Mouse (Mus musculus): ENCODE measurements around the gene Qk.

Qk gene

DNA sequence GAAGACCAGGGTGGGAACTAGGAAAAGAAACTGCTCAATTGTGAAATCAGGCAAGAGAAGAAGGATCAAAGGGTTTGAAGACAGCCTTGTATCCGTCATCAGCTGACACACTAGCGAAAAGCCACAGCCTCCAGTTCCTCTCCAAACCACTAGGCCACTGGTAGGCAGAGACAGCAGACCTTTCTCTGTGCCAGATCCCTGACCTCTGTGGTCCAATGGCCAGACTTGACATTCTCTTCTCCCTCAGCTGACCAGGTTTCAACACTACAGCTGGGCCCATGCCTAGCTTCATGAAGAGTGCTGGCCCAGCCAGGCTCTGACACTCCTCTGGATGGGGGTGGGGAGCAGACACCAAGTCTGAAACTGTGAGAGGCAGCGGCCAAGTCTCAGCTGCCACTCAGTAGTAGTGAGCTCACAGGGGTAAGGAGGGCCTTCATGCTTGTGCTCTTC is 7.0 kb upstream of the Qk start:
- no peak for DNase-seq (ENCODE audit: extremely low spot score)

DNA sequence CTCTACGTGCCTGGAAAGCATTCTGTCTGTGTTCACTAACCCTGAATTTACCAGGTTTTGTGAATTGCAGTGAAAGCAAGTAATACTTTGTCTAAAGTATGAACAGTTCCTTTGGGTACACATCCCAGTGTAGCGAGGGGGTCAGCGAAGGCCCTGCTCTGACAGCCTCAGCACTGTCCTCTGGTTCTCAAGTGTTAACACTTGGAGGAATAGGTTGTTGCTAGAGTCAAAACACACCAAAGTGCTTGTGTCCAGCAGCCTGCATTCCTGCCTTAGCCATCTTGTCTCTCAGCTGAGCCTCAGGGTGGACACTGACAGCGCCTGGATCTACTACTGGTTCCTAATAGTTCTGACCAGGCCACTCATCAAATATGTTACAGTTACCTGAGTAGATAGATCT is 6.3 kb upstream of the Qk start:
- no peak for DNase-seq (ENCODE audit: extremely low spot score)

DNA sequence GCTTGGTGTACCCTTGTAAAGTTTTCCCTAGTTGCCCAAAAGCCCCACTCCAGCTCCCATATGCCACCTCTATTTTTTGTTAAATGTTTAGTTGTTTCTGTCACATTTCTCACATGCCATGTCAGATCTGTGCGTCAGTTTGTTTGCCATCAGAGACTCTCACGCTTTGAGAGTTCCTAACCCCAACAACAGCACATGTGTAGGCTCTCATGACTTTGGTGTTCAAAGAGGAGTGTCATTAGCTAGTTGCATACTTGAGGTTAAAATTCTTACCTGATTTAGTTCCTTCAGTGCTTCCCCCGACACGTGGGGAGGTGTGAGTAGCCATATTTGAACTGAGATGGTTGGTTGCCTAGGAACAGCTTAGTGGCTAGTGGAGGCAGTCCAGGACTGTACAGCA is 2.1 kb upstream of the Qk start:
- no peak for DNase-seq (ENCODE audit: extremely low spot score)

DNA sequence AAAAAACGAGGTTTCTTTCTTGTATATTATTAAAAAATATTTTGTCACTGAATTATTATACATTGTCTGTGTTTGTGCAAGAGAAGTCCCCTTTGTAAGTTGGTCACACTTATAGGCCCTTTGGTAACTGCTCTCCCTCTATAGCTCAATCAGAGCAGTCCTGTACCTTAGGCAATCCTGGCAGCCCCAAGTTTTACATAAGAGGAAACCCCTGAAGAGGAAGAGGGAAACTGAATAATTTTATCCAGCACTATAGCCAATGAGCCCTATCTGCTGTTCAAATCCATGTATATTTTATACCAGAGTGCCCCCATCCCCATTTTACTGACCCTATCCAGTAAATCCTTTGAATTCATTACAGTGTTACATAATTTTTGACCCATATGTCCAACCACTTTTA is 1.4 kb upstream of the Qk start:
- no peak for DNase-seq (ENCODE audit: extremely low spot score)

DNA sequence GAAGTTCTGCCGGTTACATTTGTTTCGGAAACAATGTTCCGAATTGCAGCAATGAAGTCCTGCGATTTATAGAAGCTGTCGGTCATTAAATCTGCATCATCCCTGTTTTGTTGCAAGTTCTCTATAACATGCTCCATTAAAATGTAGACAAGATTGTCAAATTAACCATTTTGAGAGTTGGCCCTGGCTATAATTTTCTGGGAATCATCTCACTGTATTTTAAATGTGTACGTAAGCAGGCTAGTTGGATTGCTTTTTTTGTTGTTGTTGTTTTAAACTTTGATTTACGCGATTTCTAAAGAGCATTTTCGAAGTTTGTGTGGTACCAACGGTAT is 769 bp upstream of the Qk start:
- DNase-seq (ENCODE audit: extremely low spot score), result no peak

DNA sequence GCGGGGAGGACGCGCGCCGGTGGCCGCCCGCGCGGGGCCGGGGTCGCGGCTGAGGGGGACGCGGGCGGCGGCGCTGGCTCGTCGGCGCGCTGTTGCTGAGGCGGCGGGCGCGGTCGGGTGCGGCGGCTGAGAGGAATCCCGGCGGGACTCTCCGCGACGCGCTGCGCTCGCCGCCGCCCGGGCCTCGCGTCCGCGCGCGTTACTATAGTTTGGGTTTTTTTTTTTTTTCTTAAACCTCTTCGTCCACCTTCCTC is 296 bp downstream of the Qk start:
- peak; percentile 36 for DNase-seq (ENCODE audit: extremely low spot score)

DNA sequence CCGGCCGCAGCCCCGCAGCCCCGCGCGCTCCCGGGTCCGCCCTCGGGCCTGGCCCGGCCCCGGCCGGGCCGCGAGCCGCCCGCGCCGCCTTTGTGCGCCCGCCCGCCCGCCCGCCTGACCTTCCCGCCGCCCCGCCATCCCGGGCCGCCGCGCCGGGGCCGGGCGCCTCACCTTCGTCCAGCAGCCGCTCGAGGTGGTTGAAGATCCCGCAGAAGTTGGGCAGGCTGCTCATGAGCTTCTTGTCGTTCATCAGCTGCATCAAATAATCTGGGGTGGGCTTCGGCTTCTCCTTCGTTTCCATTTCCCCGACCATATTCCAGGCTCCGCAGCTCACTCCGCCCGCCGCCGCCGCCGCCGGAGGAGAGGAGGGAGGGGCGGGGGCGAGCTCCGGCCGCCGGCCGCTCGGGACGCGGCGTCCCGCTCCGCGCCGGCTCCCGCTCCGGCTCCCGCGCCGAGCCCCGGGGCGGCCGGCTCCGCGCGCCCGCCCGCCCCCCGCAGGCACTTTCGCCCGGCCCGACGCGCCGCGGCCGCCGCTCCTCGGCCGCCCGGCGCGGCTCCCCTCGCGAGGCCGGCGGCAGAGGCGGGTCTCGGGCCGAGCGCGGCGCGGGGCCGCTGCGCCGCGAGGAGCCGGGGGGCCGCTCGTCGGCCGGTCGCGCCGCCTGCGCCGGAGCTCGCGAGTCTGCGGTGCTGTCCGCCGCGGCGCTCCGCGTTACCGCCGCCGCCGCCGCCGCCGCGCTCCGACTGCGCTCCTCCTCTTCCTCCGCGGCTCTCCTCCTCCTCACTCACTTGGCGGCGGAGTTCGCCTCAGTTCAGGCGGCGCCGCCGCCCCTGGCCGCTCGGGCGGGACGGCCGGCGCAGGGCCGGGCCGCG is 858 bp downstream of the Qk start:
- peak; percentile 53 for DNase-seq (ENCODE audit: extremely low spot score)

DNA sequence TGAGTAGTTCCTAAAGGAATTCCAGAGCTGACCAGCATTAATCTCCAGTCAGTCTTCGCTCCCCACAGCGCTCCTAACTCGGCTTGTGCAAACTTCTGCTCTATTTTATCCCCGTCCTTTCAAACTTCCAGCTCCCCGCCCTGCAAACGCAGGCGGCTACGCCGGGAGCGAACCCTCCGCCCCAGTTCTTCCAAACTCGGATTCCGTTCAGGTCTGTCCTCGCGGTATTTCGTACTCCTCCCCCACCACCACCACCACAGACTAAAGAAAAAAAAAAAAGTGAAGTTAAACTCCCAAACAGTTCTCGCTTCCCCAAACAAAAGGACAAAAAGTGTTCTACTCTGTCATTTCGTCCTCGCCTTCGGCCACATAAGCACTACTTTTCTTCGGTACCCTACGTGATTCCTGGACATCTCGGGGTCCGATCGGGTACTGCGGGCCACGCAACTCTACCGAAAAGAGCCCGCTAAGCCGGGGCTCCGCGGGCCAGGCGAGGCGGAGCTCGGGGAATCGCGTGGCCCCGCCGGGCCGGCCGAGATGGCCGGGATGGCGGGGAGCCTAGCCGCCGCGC is 1.6 kb downstream of the Qk start:
- peak; percentile 69 for DNase-seq (ENCODE audit: extremely low spot score)

DNA sequence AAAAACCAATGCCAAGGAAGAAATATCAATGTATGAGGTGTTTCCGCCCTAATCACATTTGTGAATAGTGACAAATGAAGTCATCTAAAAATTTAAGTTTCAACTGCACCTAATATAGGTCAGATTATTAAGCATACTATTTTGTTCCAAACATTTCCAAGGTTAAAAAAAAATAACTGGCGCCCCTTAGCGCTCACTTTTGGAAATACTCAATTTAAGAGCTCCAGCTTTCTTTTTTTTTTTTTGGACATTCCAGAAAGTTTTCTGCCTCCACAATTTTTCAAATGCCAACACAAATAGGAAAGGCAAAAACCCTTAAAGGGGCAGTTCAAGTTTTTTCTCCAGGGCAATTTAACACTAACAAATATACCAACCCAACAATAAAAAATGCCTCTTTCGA is 2.5 kb downstream of the Qk start:
- DNase-seq (ENCODE audit: extremely low spot score), result peak; percentile 66

DNA sequence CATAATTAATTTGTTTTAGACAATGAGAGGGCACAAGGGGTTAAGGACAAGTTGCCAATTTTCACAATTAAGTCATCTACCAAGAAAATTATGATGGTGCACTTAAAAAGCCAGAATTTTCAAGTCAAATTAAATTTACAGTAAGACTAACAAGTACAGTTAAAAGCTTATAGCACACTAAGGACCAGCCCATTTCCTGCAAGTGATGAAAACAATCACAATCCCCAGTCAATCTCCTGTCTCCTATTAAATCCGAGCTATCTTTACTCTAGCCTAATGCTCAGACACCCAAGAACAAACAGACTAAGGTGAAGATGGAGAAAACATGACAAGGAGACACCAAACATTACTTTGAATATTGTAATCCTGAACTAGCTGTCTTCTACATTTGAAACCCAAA is 3.2 kb downstream of the Qk start:
- no peak for DNase-seq (ENCODE audit: extremely low spot score)

DNA sequence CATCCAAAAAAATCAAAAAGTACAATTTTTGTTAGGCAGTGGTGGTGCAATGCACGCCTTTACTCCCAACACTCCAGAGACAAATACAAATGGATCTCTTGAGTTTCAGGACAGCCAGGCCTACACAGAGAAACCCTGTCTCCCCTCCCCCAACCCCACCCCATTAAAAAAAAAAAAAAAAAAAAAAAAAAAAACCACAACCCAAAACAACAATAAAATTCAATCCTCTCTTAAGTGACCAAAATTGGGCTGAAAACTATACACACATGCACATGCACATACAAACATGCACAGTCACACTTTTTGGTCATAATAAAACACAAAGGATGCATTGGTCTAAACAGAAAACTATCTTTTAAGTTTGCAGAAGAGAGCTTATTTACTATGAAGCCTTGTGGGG is 9.6 kb downstream of the Qk start:
- no peak for DNase-seq (ENCODE audit: extremely low spot score)

DNA sequence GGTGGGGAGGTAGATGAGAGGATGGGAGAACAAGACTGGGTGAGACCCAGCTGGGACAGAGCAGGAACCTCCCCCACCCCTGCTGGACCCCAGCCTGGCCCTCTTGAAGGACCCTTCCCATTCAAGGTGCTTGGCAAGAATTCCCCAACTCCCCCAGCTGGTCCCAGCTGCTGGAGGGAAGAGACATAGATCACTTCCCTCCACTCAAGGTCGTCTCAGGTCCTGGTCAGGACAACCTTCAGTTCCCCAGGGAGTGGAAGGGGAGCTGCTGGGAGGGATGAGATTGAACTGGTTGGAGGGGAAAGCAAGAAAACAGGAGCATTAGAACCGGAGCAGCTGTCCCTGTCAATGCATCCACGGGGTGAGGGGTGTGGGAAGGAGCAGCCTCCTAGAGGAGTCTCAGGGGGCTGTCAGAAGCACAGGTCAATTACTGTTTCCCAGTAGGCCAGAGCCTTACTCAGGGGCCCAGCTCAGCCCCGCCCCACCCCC is 10.5 kb downstream of the Qk start:
- DNase-seq (ENCODE audit: extremely low spot score), result no peak

DNA sequence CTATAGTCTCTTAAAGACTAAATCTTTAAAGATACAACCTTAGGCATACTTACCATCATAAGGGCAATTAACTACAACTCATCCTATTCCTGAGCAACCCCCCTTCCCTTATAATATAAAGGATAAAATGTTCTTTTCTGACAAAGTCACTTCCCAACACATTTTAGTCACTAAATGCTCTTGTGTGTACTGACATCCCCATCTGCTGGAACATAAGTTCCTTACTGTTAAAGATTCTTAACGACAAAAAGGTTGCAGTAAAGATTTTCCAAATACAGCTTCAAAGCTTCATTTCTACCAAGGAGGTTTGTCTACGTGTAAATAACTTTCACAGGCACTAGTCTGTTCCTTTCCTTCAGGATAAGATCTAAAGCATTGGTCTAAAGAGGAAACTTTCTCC is 13.2 kb downstream of the Qk start:
- DNase-seq (ENCODE audit: extremely low spot score), result no peak

DNA sequence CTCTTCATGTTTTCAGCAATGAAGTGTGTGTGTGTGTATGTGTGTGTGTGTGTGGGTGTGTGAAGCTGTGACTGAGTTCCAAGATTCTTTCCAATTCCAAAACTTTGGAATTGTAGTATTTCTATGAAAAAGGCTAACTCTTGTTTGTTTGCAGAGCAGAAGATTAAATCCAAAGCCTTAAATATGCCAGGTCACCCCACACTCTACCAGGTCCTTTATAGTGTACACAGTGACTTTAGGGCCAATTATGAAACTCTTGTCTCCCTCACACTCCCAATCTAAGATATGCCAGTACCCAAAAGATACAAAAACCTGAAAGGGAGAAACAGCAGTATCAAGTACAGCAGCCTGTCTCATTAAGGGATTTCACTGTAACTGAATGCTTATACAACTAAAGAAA is 15.7 kb downstream of the Qk start:
- DNase-seq (ENCODE audit: extremely low spot score), result no peak

DNA sequence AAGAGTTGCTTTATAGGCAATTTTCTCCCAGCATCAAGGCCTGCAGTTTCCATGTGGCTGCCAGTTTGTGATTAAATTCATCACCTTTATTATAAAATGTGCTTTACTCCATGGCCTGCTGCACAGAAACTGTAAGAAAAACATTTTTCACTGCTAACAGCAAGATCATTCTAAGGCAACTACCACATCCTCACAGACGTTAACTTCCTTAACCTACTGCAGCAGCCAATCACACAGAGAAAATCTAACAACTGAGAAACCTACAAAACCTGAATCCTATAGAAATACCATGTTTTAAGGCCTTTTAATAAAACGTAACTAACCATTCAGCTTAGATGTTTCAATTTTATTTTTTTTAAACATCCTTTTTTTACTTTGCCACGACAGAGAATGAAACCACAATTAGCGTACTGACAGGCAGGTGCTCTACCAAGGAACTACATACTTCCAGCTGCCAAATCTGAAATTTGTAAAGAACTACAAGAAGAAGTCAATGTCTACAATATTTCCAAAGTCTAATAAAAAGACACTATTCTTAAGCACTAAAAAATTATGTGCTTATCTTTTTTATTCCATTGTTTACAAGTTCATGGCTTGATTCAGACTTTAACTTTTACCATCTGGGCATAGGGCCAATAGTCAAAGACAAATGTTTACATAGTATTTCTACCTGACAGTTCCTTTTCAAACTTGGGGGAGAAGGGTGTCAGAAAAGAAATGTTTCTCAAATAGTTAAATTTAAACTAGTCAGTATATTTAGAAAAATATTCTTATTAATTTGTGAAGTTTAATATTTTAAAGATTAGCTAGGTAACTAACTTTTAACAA is 18.5 kb downstream of the Qk start:
- DNase-seq (ENCODE audit: extremely low spot score), result no peak

DNA sequence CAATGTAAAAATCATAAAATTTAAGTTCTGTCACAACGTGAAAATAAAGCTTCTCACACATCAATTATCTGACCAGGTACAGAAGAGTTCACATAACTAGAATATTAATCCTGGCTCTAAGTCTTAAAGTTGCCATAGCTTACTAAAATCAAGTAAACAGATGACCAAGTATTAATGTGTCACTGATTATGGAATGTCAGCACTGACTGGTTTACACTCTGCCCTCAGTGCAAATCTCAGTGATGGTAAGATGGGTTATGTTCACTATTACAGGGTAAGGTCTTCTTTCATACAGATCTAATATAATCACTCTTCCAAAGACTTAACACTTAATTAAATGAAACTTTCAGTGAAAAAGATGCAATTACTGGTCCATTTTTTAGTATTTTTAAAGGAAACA is 20.3 kb downstream of the Qk start:
- no peak for DNase-seq (ENCODE audit: extremely low spot score)

DNA sequence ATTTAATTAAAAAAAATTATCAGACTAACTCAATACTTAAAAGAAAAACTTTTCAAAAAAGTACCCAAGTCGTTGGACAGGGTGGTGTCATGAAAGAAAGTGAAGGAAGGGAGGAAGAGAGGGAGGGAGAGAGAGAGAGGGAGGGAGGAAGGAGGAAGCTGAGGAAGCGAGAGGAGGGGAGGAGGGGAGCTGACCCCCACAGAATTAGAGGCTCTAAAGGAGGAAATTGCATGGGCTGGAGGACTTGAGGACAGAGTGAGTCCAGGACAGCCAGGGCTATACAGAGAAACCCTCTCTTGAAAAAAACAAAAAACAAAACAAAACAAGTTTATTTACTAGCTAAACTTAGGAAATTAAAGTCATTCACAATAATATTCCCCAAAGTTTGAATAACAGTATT is 27.1 kb downstream of the Qk start:
- no peak for DNase-seq (ENCODE audit: extremely low spot score)

DNA sequence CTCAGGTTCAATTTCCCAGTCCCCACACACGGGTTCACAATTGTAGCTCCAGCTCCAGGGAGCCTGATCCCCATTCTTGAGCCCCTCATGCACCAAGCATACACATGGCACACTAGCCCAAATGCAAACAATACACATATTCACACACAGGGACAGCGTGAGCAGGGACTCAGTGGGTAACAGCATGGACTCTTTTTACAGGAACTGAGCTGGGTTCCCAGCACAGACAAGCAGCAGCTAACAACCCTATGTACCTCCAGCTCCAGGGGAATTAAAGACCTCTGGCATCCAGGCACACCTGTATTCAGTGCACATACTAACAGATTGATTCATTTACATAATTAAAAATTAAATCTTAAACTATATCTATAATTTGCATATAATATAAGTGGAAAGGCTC is 34.9 kb downstream of the Qk start:
- no peak for DNase-seq (ENCODE audit: extremely low spot score)

DNA sequence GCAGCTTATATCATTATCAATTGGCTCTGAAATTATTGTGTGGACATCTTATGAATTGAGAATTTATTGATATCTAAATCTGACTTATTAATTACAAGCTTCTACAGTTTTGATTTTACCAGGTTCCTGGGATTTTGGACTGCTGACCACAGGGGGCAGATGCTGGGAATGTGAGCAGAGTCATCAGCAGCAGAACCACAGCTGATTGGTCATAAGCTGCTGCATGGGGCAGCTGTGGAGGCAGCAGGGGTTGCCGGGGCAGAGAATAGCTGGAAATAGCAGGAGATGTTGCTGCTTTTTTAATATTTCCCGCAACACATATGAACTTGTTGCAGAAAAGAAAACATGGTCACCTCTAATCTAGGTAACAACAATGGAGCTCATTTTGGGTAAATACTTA is 40.1 kb downstream of the Qk start:
- DNase-seq (ENCODE audit: extremely low spot score), result no peak

DNA sequence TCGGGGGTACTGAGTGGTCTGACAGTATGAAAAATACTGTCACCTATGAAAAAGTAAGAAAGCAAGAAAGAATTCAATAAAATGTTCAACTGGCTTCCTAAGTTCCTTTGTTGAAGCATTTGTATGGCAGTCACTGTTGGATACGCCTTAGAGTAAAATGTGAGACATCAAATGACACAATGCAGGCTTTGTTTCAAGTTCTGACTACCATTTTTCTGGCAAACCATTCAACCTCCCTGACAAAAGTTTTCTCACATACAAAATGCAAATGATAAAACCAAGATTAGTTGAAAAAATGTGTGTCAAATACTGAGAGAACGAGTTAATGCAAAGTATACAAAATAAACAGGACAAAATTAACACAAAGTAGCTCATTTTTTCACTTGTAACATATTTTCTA is 50.1 kb downstream of the Qk start:
- no peak for DNase-seq (ENCODE audit: extremely low spot score)

DNA sequence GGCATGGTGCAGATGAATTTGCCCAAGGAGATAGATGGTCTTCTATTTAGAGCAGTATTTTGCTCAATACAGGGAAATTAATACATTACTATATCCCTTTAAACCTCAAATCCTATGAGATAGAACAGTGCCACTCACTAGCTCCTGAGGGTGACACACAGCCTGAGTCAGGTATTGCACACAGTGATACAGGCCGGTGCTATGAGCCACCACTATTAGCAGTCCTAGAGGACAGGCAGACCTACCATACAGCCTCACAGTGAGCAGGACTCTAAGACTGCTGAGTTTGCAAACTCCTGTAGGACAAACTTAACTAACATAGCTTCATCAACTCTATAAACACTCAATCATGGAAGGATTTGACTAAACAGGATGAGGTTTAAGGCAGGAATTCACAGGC is 51.2 kb downstream of the Qk start:
- no peak for DNase-seq (ENCODE audit: extremely low spot score)

DNA sequence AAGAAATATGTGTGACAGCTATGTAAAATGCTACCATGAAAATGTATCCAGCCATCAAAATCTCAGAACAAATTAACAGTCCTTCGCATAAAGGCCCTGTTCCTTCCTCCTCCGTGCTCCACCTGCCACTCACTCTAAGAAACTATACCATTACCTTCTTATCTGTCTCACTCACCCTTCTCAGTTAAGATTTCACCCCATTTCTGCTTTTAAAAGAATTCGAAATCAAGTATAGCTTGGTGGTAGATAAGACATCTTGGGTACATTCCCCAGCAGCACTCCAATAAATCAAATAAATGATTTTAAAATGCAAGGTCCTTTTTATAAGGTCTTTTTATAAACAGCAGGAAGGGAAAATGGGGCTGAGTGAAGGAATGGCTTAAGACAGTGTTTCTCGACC is 53.4 kb downstream of the Qk start:
- no peak for DNase-seq (ENCODE audit: extremely low spot score)
